Mouse (Mus musculus) heart, postnatal 0 days (tissue): ENCODE data around the gene Tmed10. TPM values are rescaled to one million over a fixed set of nuclear protein-coding genes. Genes with fewer than 3 reads are reported as not detected.

Experiments used
- ATAC-seq: fragments of 200-750 bp; cut with Nextera tagmentation; 2 replicates; pipeline ENCODE4 v1.8.0; 2017; ENCODE audit warnings: low read depth, moderate number of reproducible peaks, moderate library complexity; ENCODE audit not compliant: insufficient read depth
- DNase-seq: peaks from one replicate; pipeline ENCODE4 v3.0.0-alpha.2; 2016; ENCODE audit warnings: low spot score
- H3K27ac ChIP-seq: fragments of 300-500 bp; sonication (generic); 2 replicates; pipeline ENCODE4 v1.5.1; 2014; ENCODE audit warnings: low read depth, mild to moderate bottlenecking
- H3K27me3 ChIP-seq: fragments of 300-500 bp; sonication (generic); 2 replicates; pipeline ENCODE4 v1.6.1; 2014; ENCODE audit warnings: low read length, mixed read lengths; ENCODE audit not compliant: control insufficient read depth, insufficient read depth
- H3K36me3 ChIP-seq: fragments of 300-500 bp; sonication (generic); replicated peaks from 2 replicates; pipeline ENCODE4 v1.6.1; 2014; ENCODE audit warnings: low read length, mixed read lengths; ENCODE audit not compliant: control insufficient read depth, insufficient read depth
- H3K4me1 ChIP-seq: fragments of 300-500 bp; sonication (generic); 2 replicates; pipeline ENCODE4 v1.6.1; 2014; ENCODE audit warnings: antibody characterized with exemption; ENCODE audit not compliant: control insufficient read depth, insufficient read depth
- H3K4me2 ChIP-seq: fragments of 300-500 bp; sonication (generic); 2 replicates; pipeline ENCODE4 v1.6.1; 2014; ENCODE audit warnings: low read depth, mild to moderate bottlenecking, low read length, moderate library complexity
- H3K4me3 ChIP-seq: fragments of 300-500 bp; sonication (generic); 2 replicates; pipeline ENCODE4 v1.5.1; 2014; ENCODE audit warnings: low read depth, low read length
- H3K9ac ChIP-seq: fragments of 300-500 bp; sonication (generic); replicated peaks from 2 replicates; pipeline ENCODE4 v1.6.1; 2014; ENCODE audit warnings: low read depth, low read length, mixed read lengths
- H3K9me3 ChIP-seq: fragments of 300-500 bp; sonication (generic); replicated peaks from 2 replicates; pipeline ENCODE4 v1.6.1; 2016; ENCODE audit warnings: low read length; ENCODE audit not compliant: control insufficient read depth
- CTCF ChIP-seq: IDR thresholded peaks from 2 replicates; pipeline ENCODE4 v1.5.1; 2016; ENCODE audit warnings: antibody characterized with exemption, control low read depth, low read depth
- EP300 ChIP-seq: IDR thresholded peaks from 2 replicates; pipeline ENCODE4 v1.6.1; 2016; ENCODE audit warnings: antibody characterized with exemption, low read depth
- WGBS: fragments of 180-500 bp; shearing (Covaris S2); extraction: QIAGEN DNeasy Blood & Tissue Kit; methylation state at CpG from one replicate; pipeline ENCODE4 v1.1.7; 2014; 5-methylcytosine and 5-hydroxymethylcytosine counted together
- polyA plus RNA-seq: library from polyadenylated mRNA; unstranded; fragments of >200 nt; fragmentation: Nextera tagmentation; extraction: Ambion mirVana; gene quantifications from 2 replicates; pipeline ENCODE4 v1.2.1, GENCODE M21; 2015
- total RNA-seq: library from RNA; depleted of rRNA; stranded (reverse); fragments of >200 nt; gene quantifications from 2 replicates; pipeline ENCODE4 v1.2.3, GENCODE M21; 2014; ENCODE audit warnings: low replicate concordance; rRNA removed

The Tmed10 gene
- 48.2 and 49.7 TPM in 2 replicates for total RNA-seq
- polyA plus RNA-seq: 216 and 218 TPM in 2 replicates

DNA sequence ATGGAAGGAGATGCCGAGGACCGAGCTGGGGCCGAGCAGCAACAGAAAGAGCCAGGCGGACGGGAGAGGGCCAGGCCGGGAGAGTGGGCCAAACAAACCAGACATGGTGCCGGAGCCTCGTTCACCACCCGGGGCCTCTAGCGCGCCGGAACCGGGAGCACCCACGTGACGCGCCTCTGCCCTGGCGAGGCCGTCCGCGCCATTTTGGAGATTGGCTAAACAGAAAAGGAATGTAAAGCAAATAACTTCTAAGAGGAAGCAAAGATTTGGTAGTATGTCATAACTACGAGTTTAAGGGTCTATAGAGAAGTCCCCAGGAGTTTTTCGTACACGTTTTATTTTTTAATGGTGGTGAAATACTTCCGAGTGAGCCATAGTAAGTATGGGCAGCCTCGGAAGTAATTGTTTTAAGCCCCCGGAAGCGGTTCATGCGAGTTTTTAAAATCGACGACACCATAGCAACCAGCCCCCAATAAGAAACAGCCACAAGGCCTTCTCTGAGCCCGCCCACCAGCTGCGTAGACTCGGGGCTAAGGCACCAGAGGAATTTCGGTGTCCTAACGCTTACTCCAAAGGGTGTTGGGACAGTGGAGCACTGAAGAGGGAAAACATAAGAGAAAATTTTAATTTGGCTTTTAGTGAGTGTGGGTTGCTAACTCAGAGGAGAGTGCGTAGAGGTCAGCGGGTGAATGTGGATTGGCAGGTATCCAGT lies at the start of gene Tmed10:
TSS of gene Tmed10 (minus strand) at position 287 of the 712 bp plus-strand sequence.
- H3K27me3 ChIP-seq: no peaks in the 10 kb centered on the region
- H3K27ac ChIP-seq: peak within 1 kb of the TSS; percentile 91
- peak within 1 kb of the TSS; percentile 83 for H3K4me3 ChIP-seq
- peak within 1 kb of the TSS; percentile 92 for H3K9ac ChIP-seq
- TF ChIP-seq CTCF (no peak), EP300 (peak; percentile 74; the same call in 1 of the 2 replicates)
- under 1% methylated on average over 37 of the region's 37 CpGs for WGBS
- H3K36me3 ChIP-seq: no peaks in the 10 kb centered on the region
- peak within 1 kb of the TSS; percentile 72 for H3K4me2 ChIP-seq
- DNase-seq: peak; percentile 97
- H3K4me1 ChIP-seq: peaks cover 25% of the 10 kb centered on the region
- H3K9me3 ChIP-seq: no peaks in the 10 kb centered on the region
- ATAC-seq: peak; percentile 91

GRCm38 (mm10) chr12:85423236-85423635 lies 48.6 kb upstream of the Tmed10 start:
- Histone ChIP-seq H3K4me3 (no peak overlapping the region), H3K36me3 (no peaks in the 10 kb centered on the region), H3K4me1 (peaks cover 10% of the 10 kb centered on the region; the same call in 1 of the 2 replicates), H3K9me3 (no peaks in the 10 kb centered on the region), H3K27me3 (no peaks in the 10 kb centered on the region), H3K9ac (no peak overlapping the region), H3K4me2 (no peak overlapping the region), H3K27ac (no peak overlapping the region)
- no peak for ATAC-seq
- no peak for TF ChIP-seq EP300
- no peak for TF ChIP-seq CTCF
- WGBS: 73% methylated on average over 11 of the region's 11 CpGs
- DNase-seq: no peak

- WGBS: 78% methylated on average over 8 of the region's 8 CpGs
- H3K4me3 ChIP-seq: no peak overlapping the region
- ATAC-seq: no peak
Observed at GRCm38 (mm10) chr12:85422536-85422935, 47.9 kb upstream of the Tmed10 start.

GRCm38 (mm10) chr12:85420945-85421344 lies 46.3 kb upstream of the Tmed10 start:
- DNase-seq (no peak), ATAC-seq (no peak)
- Histone ChIP-seq H3K27me3 (no peaks in the 10 kb centered on the region), H3K4me3 (no peak overlapping the region), H3K27ac (no peak overlapping the region), H3K36me3 (no peaks in the 10 kb centered on the region), H3K9me3 (no peaks in the 10 kb centered on the region), H3K9ac (no peak overlapping the region), H3K4me1 (0 out of 2 replicates have a peak, but pooled peaks cover 8% of the 10 kb centered on the region), H3K4me2 (no peak overlapping the region)
- 45% methylated on average over 9 of the region's 9 CpGs for WGBS
- no peak for TF ChIP-seq EP300
- no peak for TF ChIP-seq CTCF

More at GRCm38 (mm10) chr12:85422536-85422935, 47.9 kb upstream of the Tmed10 start:
- TF ChIP-seq CTCF (no peak), EP300 (no peak)
- DNase-seq: no peak
- Histone ChIP-seq H3K9me3 (no peaks in the 10 kb centered on the region), H3K4me2 (no peak overlapping the region), H3K27me3 (no peaks in the 10 kb centered on the region), H3K36me3 (no peaks in the 10 kb centered on the region), H3K4me1 (peaks cover 12% of the 10 kb centered on the region; the same call in 1 of the 2 replicates), H3K27ac (no peak overlapping the region), H3K9ac (no peak overlapping the region)

DNA sequence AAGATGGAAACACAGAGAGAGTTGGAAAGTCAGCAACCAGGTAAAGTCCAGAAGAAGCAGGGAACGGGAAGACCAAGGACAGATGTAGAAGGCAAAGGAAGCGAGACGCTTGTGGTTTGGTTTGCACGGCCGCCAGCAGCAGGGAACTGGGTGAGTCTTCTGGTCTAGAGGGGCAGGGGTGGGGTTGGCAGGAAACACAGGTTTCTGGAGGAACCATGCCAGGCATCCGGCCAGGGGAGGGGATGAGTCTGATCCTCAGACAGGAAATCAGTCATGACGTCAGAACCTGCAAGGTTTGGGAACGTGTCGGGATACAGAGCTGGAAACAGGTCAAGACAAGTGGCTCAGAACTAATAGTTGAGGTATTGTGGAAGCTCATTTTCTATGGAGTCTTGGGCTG lies 43.2 kb upstream of the Tmed10 start:
- H3K9ac ChIP-seq: no peak overlapping the region
- 54% methylated on average over 9 of the region's 9 CpGs for WGBS
- TF ChIP-seq EP300: 0 out of 2 replicates have a peak, but pooled peaks have one; percentile 46
- TF ChIP-seq CTCF: no peak
- no peak overlapping the region for H3K27ac ChIP-seq
- ATAC-seq: peak; percentile 55; the same call in 1 of the 2 replicates
- H3K9me3 ChIP-seq: 0 out of 2 replicates have a peak, but pooled peaks cover 4% of the 10 kb centered on the region
- no peak overlapping the region for H3K4me3 ChIP-seq
- H3K4me1 ChIP-seq: 0 out of 2 replicates have a peak, but pooled peaks cover 3% of the 10 kb centered on the region
- DNase-seq: peak; percentile 46
- H3K27me3 ChIP-seq: no peaks in the 10 kb centered on the region
- no peak overlapping the region for H3K4me2 ChIP-seq
- no peaks in the 10 kb centered on the region for H3K36me3 ChIP-seq
